Mouse (Mus musculus) midbrain, embryonic 11.5 days (tissue): ENCODE measurements around the gene Map1b. TPM values are rescaled to one million over a fixed set of nuclear protein-coding genes. Genes with fewer than 3 reads are reported as not detected.
A peak's percentile ranks its signal among the peaks of the same experiment; 100 is the strongest.

Source experiments
- ATAC-seq: fragments of 200-750 bp; cut with Nextera tagmentation; 2 replicates; pipeline ENCODE4 v1.8.0; 2017; ENCODE audit warnings: moderate TSS enrichment, moderate library complexity; ENCODE audit not compliant: low FRiP score
- DNase-seq: peaks from one replicate; pipeline ENCODE4 v3.0.0; 2015; ENCODE audit warnings: low spot score; ENCODE audit errors: missing footprints
- H3K27ac ChIP-seq: fragments of 300-500 bp; sonication (generic); 2 replicates; pipeline ENCODE4 v1.5.1; 2014; ENCODE audit warnings: low read depth, low read length
- H3K27me3 ChIP-seq: fragments of 300-500 bp; sonication (generic); 2 replicates; pipeline ENCODE4 v1.6.1; 2014; ENCODE audit warnings: mild to moderate bottlenecking, low read length, moderate library complexity, mixed read lengths; ENCODE audit not compliant: control insufficient read depth, insufficient read depth
- H3K36me3 ChIP-seq: fragments of 300-500 bp; sonication (generic); 2 replicates; pipeline ENCODE4 v1.6.1; 2014; ENCODE audit warnings: mild to moderate bottlenecking, low read length, moderate library complexity, mixed read lengths; ENCODE audit not compliant: control insufficient read depth, insufficient read depth
- H3K4me1 ChIP-seq: fragments of 300-500 bp; sonication (generic); 2 replicates; pipeline ENCODE4 v1.6.1; 2014; ENCODE audit warnings: low read length; ENCODE audit not compliant: control insufficient read depth, insufficient read depth
- H3K4me2 ChIP-seq: fragments of 300-500 bp; sonication (generic); 2 replicates; pipeline ENCODE4 v1.6.1; 2014; ENCODE audit warnings: mild to moderate bottlenecking, moderate library complexity
- H3K4me3 ChIP-seq: fragments of 300-500 bp; sonication (generic); 2 replicates; pipeline ENCODE4 v1.5.1; 2014; ENCODE audit warnings: low read depth, low read length
- H3K9ac ChIP-seq: fragments of 300-500 bp; sonication (generic); 2 replicates; pipeline ENCODE4 v1.6.1; 2014; ENCODE audit warnings: low read length
- H3K9me3 ChIP-seq: fragments of 300-500 bp; sonication (generic); 2 replicates; pipeline ENCODE4 v1.6.1; 2016; ENCODE audit warnings: low read length; ENCODE audit not compliant: control insufficient read depth
- WGBS: fragments of 180-500 bp; shearing (Covaris S2); extraction: QIAGEN DNeasy Blood & Tissue Kit; methylation state at CpG from one replicate; pipeline ENCODE4 v1.1.7; 2014; 5-methylcytosine and 5-hydroxymethylcytosine counted together
- polyA plus RNA-seq: library from polyadenylated mRNA; unstranded; fragments of >200 nt; fragmentation: Nextera tagmentation; extraction: Ambion mirVana; gene quantifications from 2 replicates; pipeline ENCODE4 v1.2.1, GENCODE M21; 2014

Map1b gene
- polyA plus RNA-seq, 1 experiment from 2014 or later = 911 TPM

GRCm38 (mm10) chr13:99513990-99514389, 2.4 kb downstream of the Map1b start:
- peak; percentile 96 for DNase-seq
- Histone ChIP-seq H3K36me3 (no peaks in the 10 kb centered on the region), H3K27me3 (no peaks in the 10 kb centered on the region), H3K4me3 (peak overlapping the region; percentile 69), H3K27ac (peak overlapping the region; percentile 97), H3K4me2 (peak overlapping the region; percentile 45), H3K9ac (peak overlapping the region; percentile 80), H3K4me1 (peaks cover 31% of the 10 kb centered on the region), H3K9me3 (no peaks in the 10 kb centered on the region)
- no peak for ATAC-seq
- WGBS = 9% methylated on average over 10 of the region's 10 CpGs

- no peaks in the 10 kb centered on the region for H3K27me3 ChIP-seq
- no peaks in the 10 kb centered on the region for H3K9me3 ChIP-seq
- peak overlapping the region; percentile 80 for H3K9ac ChIP-seq
- ATAC-seq (peak; percentile 15), DNase-seq (peak; percentile 95)
- H3K27ac ChIP-seq = peak overlapping the region; percentile 97
- H3K36me3 ChIP-seq = no peaks in the 10 kb centered on the region; the same call in 1 of the 2 replicates
- H3K4me3 ChIP-seq = peak overlapping the region; percentile 69
- H3K4me1 ChIP-seq = peaks cover 31% of the 10 kb centered on the region
- peak overlapping the region; percentile 45 for H3K4me2 ChIP-seq
- 0% methylated on average over 7 of the region's 7 CpGs for WGBS
Measured at GRCm38 (mm10) chr13:99513138-99513537, 3.2 kb downstream of the Map1b start.

GRCm38 (mm10) chr13:99509896-99510295, 6.4 kb downstream of the Map1b start:
- Histone ChIP-seq H3K9me3 (no peaks in the 10 kb centered on the region), H3K27me3 (no peaks in the 10 kb centered on the region), H3K9ac (no peak overlapping the region), H3K4me3 (no peak overlapping the region), H3K4me1 (peaks cover 27% of the 10 kb centered on the region), H3K36me3 (peaks cover 28% of the 10 kb centered on the region), H3K4me2 (no peak overlapping the region), H3K27ac (no peak overlapping the region)
- 50% methylated on average over 4 of the region's 4 CpGs for WGBS
- ATAC-seq (no peak), DNase-seq (no peak)

- H3K4me1 ChIP-seq = peaks cover 29% of the 10 kb centered on the region
- no peaks in the 10 kb centered on the region for H3K27me3 ChIP-seq
- WGBS = 82% methylated on average over 2 of the region's 2 CpGs
- H3K9ac ChIP-seq = no peak overlapping the region
- H3K36me3 ChIP-seq = peaks cover 30% of the 10 kb centered on the region
- no peaks in the 10 kb centered on the region for H3K9me3 ChIP-seq
- DNase-seq = no peak
- no peak for ATAC-seq
- H3K27ac ChIP-seq = no peak overlapping the region
- no peak overlapping the region for H3K4me3 ChIP-seq
- no peak overlapping the region for H3K4me2 ChIP-seq
Measured at GRCm38 (mm10) chr13:99506580-99506962, 9.8 kb downstream of the Map1b start.

GRCm38 (mm10) chr13:99505826-99506579, 10.3 kb downstream of the Map1b start:
- Histone ChIP-seq H3K9ac (no peak overlapping the region), H3K9me3 (no peaks in the 10 kb centered on the region), H3K4me2 (no peak overlapping the region), H3K27me3 (no peaks in the 10 kb centered on the region), H3K27ac (no peak overlapping the region), H3K4me1 (peaks cover 29% of the 10 kb centered on the region), H3K36me3 (peaks cover 30% of the 10 kb centered on the region), H3K4me3 (no peak overlapping the region)
- 84% methylated on average over 11 of the region's 11 CpGs for WGBS
- no peak for ATAC-seq
- DNase-seq = no peak

GRCm38 (mm10) chr13:99503370-99503979, 12.9 kb downstream of the Map1b start:
- DNase-seq (no peak), ATAC-seq (no peak)
- peaks cover 30% of the 10 kb centered on the region for H3K36me3 ChIP-seq
- no peaks in the 10 kb centered on the region for H3K9me3 ChIP-seq
- no peak overlapping the region for H3K4me3 ChIP-seq
- H3K4me2 ChIP-seq = no peak overlapping the region
- 92% methylated on average over 14 of the region's 14 CpGs for WGBS
- no peaks in the 10 kb centered on the region for H3K27me3 ChIP-seq
- H3K4me1 ChIP-seq = peaks cover 23% of the 10 kb centered on the region
- H3K27ac ChIP-seq = no peak overlapping the region
- H3K9ac ChIP-seq = no peak overlapping the region

- 78% methylated on average over 7 of the region's 7 CpGs for WGBS
- H3K27me3 ChIP-seq = no peaks in the 10 kb centered on the region
- DNase-seq (no peak), ATAC-seq (no peak)
- no peak overlapping the region; the same call in 1 of the 2 replicates for H3K27ac ChIP-seq
- H3K36me3 ChIP-seq = peaks cover 28% of the 10 kb centered on the region
- H3K4me2 ChIP-seq = no peak overlapping the region
- H3K9me3 ChIP-seq = no peaks in the 10 kb centered on the region
- peaks cover 23% of the 10 kb centered on the region for H3K4me1 ChIP-seq
- H3K4me3 ChIP-seq = no peak overlapping the region
- H3K9ac ChIP-seq = 0 out of 2 replicates have a peak overlapping the region, but pooled peaks have one; percentile 12
Measured at GRCm38 (mm10) chr13:99502911-99503310, 13.4 kb downstream of the Map1b start.

GRCm38 (mm10) chr13:99502126-99502744, 14.1 kb downstream of the Map1b start:
- H3K4me2 ChIP-seq = no peak overlapping the region
- peak overlapping the region; percentile 4; the same call in 1 of the 2 replicates for H3K9ac ChIP-seq
- peak overlapping the region; percentile 52 for H3K27ac ChIP-seq
- ATAC-seq (no peak), DNase-seq (no peak)
- peaks cover 23% of the 10 kb centered on the region for H3K4me1 ChIP-seq
- H3K4me3 ChIP-seq = no peak overlapping the region
- no peaks in the 10 kb centered on the region for H3K27me3 ChIP-seq
- WGBS = 71% methylated on average over 13 of the region's 13 CpGs
- H3K9me3 ChIP-seq = no peaks in the 10 kb centered on the region
- H3K36me3 ChIP-seq = peaks cover 22% of the 10 kb centered on the region

GRCm38 (mm10) chr13:99501393-99501792, 14.9 kb downstream of the Map1b start:
- DNase-seq = no peak
- 50% methylated on average over 7 of the region's 7 CpGs for WGBS
- no peak overlapping the region for H3K4me2 ChIP-seq

More at GRCm38 (mm10) chr13:99501393-99501792, 14.9 kb downstream of the Map1b start:
- H3K9ac ChIP-seq = no peak overlapping the region
- peaks cover 23% of the 10 kb centered on the region for H3K4me1 ChIP-seq
- H3K9me3 ChIP-seq = no peaks in the 10 kb centered on the region
- H3K27ac ChIP-seq = no peak overlapping the region; the same call in 1 of the 2 replicates
- no peak for ATAC-seq
- no peaks in the 10 kb centered on the region for H3K27me3 ChIP-seq
- no peak overlapping the region for H3K4me3 ChIP-seq
- H3K36me3 ChIP-seq = peaks cover 16% of the 10 kb centered on the region
